Mouse (Mus musculus): ENCODE measurements around the gene Katnal1. TPM values are rescaled to one million over a fixed set of nuclear protein-coding genes. Genes with fewer than 3 reads are reported as not detected.

Katnal1 gene
- polyA plus RNA-seq, 1 experiment from 2014 or later: 10.2 TPM

GRCm38 (mm10) chr5:148965691-148966333 is 36.7 kb upstream of the Katnal1 start:
- 8% methylated on average over 13 of the region's 13 CpGs for WGBS
- Histone ChIP-seq H3K9me3 (replicated peaks) (no peaks in the 10 kb centered on the region), H3K27me3 (no peaks in the 10 kb centered on the region), H3K4me2 (peak overlapping the region; percentile 39), H3K36me3 (no peaks in the 10 kb centered on the region), H3K27ac (peak overlapping the region; percentile 75), H3K4me3 (no peak overlapping the region), H3K4me1 (replicated peaks) (peaks cover 41% of the 10 kb centered on the region), H3K9ac (0 out of 2 replicates have a peak overlapping the region, but pooled peaks have one; percentile 7)
- peak; percentile 62 for ATAC-seq (replicated peaks; ENCODE audit: insufficient number of reproducible peaks, insufficient read depth, low FRiP score, low read depth)

- H3K9ac ChIP-seq: no peak overlapping the region
- no peaks in the 10 kb centered on the region for H3K9me3 ChIP-seq (replicated peaks)
- 42% methylated on average over 15 of the region's 15 CpGs for WGBS
Observed at GRCm38 (mm10) chr5:148965089-148965591, 36.0 kb upstream of the Katnal1 start.

GRCm38 (mm10) chr5:148964251-148964650 is 35.1 kb upstream of the Katnal1 start:
- Histone ChIP-seq H3K36me3 (no peaks in the 10 kb centered on the region), H3K27me3 (no peaks in the 10 kb centered on the region), H3K27ac (peak overlapping the region; percentile 75), H3K4me1 (replicated peaks) (peaks cover 49% of the 10 kb centered on the region), H3K4me3 (no peak overlapping the region), H3K9me3 (replicated peaks) (no peaks in the 10 kb centered on the region), H3K4me2 (no peak overlapping the region), H3K9ac (no peak overlapping the region)
- 80% methylated on average over 1 of the region's 1 CpGs for WGBS
- ATAC-seq (replicated peaks; ENCODE audit: insufficient number of reproducible peaks, insufficient read depth, low FRiP score, low read depth): no peak

More at GRCm38 (mm10) chr5:148965089-148965591, 36.0 kb upstream of the Katnal1 start:
- no peak overlapping the region for H3K4me3 ChIP-seq
- peak overlapping the region; percentile 75 for H3K27ac ChIP-seq
- peak overlapping the region; percentile 39 for H3K4me2 ChIP-seq
- peaks cover 45% of the 10 kb centered on the region for H3K4me1 ChIP-seq (replicated peaks)
- no peak for ATAC-seq (replicated peaks; ENCODE audit: insufficient number of reproducible peaks, insufficient read depth, low FRiP score, low read depth)
- H3K36me3 ChIP-seq: no peaks in the 10 kb centered on the region
- no peaks in the 10 kb centered on the region for H3K27me3 ChIP-seq

- Histone ChIP-seq H3K36me3 (no peaks in the 10 kb centered on the region), H3K27me3 (no peaks in the 10 kb centered on the region), H3K9me3 (replicated peaks) (no peaks in the 10 kb centered on the region), H3K4me3 (peak overlapping the region; percentile 50), H3K4me2 (peak overlapping the region; percentile 80), H3K9ac (0 out of 2 replicates have a peak overlapping the region, but pooled peaks have one; percentile 29), H3K27ac (peak overlapping the region; percentile 47; the same call in 1 of the 2 replicates), H3K4me1 (replicated peaks) (peaks cover 30% of the 10 kb centered on the region)
- ATAC-seq (replicated peaks; ENCODE audit: insufficient number of reproducible peaks, insufficient read depth, low FRiP score, low read depth): no peak
- 67% methylated on average over 10 of the region's 10 CpGs for WGBS
Observed at GRCm38 (mm10) chr5:148960211-148960610, 31.1 kb upstream of the Katnal1 start.

- no peaks in the 10 kb centered on the region for H3K36me3 ChIP-seq
Observed at GRCm38 (mm10) chr5:148959068-148959990, 30.2 kb upstream of the Katnal1 start.

GRCm38 (mm10) chr5:148958355-148958754 is 29.2 kb upstream of the Katnal1 start:
- no peak overlapping the region for H3K4me3 ChIP-seq
- H3K4me1 ChIP-seq (replicated peaks): peaks cover 18% of the 10 kb centered on the region
- 43% methylated on average over 9 of the region's 9 CpGs for WGBS
- ATAC-seq (replicated peaks; ENCODE audit: insufficient number of reproducible peaks, insufficient read depth, low FRiP score, low read depth): no peak
- H3K9me3 ChIP-seq (replicated peaks): no peaks in the 10 kb centered on the region
- no peak overlapping the region for H3K4me2 ChIP-seq
- H3K9ac ChIP-seq: no peak overlapping the region
- H3K27ac ChIP-seq: no peak overlapping the region
- no peaks in the 10 kb centered on the region for H3K27me3 ChIP-seq
- H3K36me3 ChIP-seq: no peaks in the 10 kb centered on the region

More at GRCm38 (mm10) chr5:148959068-148959990, 30.2 kb upstream of the Katnal1 start:
- Histone ChIP-seq H3K9ac (peak overlapping the region; percentile 29), H3K9me3 (replicated peaks) (no peaks in the 10 kb centered on the region), H3K27ac (peak overlapping the region; percentile 47), H3K4me1 (replicated peaks) (peaks cover 21% of the 10 kb centered on the region), H3K4me3 (peak overlapping the region; percentile 50), H3K4me2 (peak overlapping the region; percentile 80), H3K27me3 (no peaks in the 10 kb centered on the region)
- WGBS: 1% methylated on average over 39 of the region's 39 CpGs
- peak; percentile 65 for ATAC-seq (replicated peaks; ENCODE audit: insufficient number of reproducible peaks, insufficient read depth, low FRiP score, low read depth)

GRCm38 (mm10) chr5:148956898-148957535 is 27.9 kb upstream of the Katnal1 start:
- no peak for ATAC-seq (replicated peaks; ENCODE audit: insufficient number of reproducible peaks, insufficient read depth, low FRiP score, low read depth)

GRCm38 (mm10) chr5:148956091-148956490 is 27.0 kb upstream of the Katnal1 start:
- Histone ChIP-seq H3K36me3 (no peaks in the 10 kb centered on the region), H3K27ac (no peak overlapping the region), H3K4me2 (no peak overlapping the region), H3K4me1 (replicated peaks) (peaks cover 27% of the 10 kb centered on the region), H3K9me3 (replicated peaks) (no peaks in the 10 kb centered on the region), H3K9ac (no peak overlapping the region), H3K4me3 (no peak overlapping the region), H3K27me3 (no peaks in the 10 kb centered on the region)
- 83% methylated on average over 9 of the region's 9 CpGs for WGBS
- no peak for ATAC-seq (replicated peaks; ENCODE audit: insufficient number of reproducible peaks, insufficient read depth, low FRiP score, low read depth)

More at GRCm38 (mm10) chr5:148956898-148957535, 27.9 kb upstream of the Katnal1 start:
- H3K9me3 ChIP-seq (replicated peaks): no peaks in the 10 kb centered on the region
- H3K9ac ChIP-seq: no peak overlapping the region
- H3K4me3 ChIP-seq: no peak overlapping the region
- no peaks in the 10 kb centered on the region for H3K27me3 ChIP-seq
- H3K4me2 ChIP-seq: no peak overlapping the region
- H3K4me1 ChIP-seq (replicated peaks): peaks cover 23% of the 10 kb centered on the region
- no peaks in the 10 kb centered on the region for H3K36me3 ChIP-seq
- WGBS: 46% methylated on average over 9 of the region's 9 CpGs
- no peak overlapping the region for H3K27ac ChIP-seq

- ATAC-seq (replicated peaks; ENCODE audit: insufficient number of reproducible peaks, insufficient read depth, low FRiP score, low read depth): no peak
- Histone ChIP-seq H3K9ac (no peak overlapping the region), H3K4me1 (replicated peaks) (peaks cover 30% of the 10 kb centered on the region), H3K27me3 (no peaks in the 10 kb centered on the region), H3K27ac (no peak overlapping the region), H3K9me3 (replicated peaks) (no peaks in the 10 kb centered on the region), H3K4me3 (no peak overlapping the region), H3K36me3 (no peaks in the 10 kb centered on the region), H3K4me2 (no peak overlapping the region)
- 87% methylated on average over 6 of the region's 6 CpGs for WGBS
Observed at GRCm38 (mm10) chr5:148955575-148955974, 26.5 kb upstream of the Katnal1 start.

GRCm38 (mm10) chr5:148954314-148955060 is 25.4 kb upstream of the Katnal1 start:
- H3K9me3 ChIP-seq (replicated peaks): no peaks in the 10 kb centered on the region
- no peaks in the 10 kb centered on the region for H3K27me3 ChIP-seq
- H3K27ac ChIP-seq: no peak overlapping the region
- no peak overlapping the region for H3K4me2 ChIP-seq
- peaks cover 24% of the 10 kb centered on the region for H3K4me1 ChIP-seq (replicated peaks)
- no peak overlapping the region for H3K4me3 ChIP-seq
- 78% methylated on average over 22 of the region's 22 CpGs for WGBS
- no peak overlapping the region for H3K9ac ChIP-seq
- ATAC-seq (replicated peaks; ENCODE audit: insufficient number of reproducible peaks, insufficient read depth, low FRiP score, low read depth): no peak
- H3K36me3 ChIP-seq: no peaks in the 10 kb centered on the region
